Mouse (Mus musculus): ENCODE measurements around the gene Fam180a.
A peak's percentile ranks its signal among the peaks of the same experiment; 100 is the strongest.
"Not testable (repeated sequence)": the region's sequence is repeated elsewhere in the genome, so short reads cannot be mapped to it uniquely, and the experiment has no call there.

Gene Fam180a

DNA sequence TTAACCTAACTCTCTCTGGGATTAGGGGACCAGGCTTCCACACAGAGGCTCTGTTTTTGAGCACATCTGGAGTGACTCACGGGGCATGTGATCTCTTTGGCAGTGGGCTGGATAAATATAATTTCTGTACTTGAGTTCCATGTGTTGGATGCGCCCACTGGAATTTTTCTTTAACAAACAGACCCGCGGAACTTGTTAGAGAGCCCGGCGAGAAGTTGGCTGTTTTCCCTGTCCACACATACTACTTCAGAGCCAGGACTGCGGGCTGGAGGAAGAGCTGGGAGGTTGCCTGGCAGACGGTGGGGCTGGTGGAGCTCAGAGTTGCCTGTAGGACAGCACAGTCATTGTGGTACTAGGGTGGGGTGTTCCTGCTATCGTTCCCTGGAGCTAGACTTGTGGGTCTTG is at the start of gene Fam180a:
Gene Fam180a, minus strand, starts transcription at position 31 of the 405 bp plus-strand sequence.
- peak; percentile 24 for DNase-seq (ENCODE audit: low spot score)

DNA sequence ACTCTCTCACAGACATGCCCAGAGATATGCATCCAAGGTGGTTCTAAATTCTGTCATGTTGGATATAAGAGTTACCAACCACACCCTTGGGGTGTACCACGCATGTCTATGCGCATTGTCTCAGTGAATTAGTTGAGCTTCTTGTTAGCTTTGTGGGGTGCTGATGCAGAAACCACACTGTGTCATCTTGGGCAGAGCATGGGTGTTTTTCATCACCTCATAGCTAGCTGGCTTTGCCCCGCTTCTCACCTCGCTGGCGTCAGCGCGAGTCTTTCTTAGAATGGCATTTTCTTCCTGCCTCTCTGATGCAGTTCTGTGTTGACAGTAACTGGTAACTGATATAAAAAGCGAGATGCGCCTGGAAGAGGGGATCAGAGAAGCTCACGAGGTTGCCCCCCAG is 48.1 kb upstream of the Fam180a start:
- DNase-seq (ENCODE audit: low spot score), result no peak

DNA sequence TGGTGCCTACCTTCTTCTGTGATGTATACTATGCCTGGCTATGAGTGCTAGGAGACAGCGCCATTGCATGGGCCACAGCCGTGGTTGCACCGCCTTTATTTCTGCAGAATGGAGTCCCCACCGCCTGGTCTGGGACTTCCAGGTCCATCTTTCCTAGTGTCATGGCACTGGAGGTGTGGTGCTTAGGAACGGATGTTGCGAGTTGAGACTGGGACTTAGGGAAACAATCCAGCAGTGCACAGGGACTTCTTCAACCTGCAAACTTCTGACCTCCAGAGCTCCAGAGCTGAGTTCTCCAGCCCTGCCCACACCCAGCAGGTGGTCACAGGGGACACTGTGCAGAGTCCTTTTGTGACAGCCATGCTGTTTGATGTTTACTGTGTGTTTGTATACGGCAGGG is 44.4 kb upstream of the Fam180a start:
- DNase-seq (ENCODE audit: low spot score), result no peak

DNA sequence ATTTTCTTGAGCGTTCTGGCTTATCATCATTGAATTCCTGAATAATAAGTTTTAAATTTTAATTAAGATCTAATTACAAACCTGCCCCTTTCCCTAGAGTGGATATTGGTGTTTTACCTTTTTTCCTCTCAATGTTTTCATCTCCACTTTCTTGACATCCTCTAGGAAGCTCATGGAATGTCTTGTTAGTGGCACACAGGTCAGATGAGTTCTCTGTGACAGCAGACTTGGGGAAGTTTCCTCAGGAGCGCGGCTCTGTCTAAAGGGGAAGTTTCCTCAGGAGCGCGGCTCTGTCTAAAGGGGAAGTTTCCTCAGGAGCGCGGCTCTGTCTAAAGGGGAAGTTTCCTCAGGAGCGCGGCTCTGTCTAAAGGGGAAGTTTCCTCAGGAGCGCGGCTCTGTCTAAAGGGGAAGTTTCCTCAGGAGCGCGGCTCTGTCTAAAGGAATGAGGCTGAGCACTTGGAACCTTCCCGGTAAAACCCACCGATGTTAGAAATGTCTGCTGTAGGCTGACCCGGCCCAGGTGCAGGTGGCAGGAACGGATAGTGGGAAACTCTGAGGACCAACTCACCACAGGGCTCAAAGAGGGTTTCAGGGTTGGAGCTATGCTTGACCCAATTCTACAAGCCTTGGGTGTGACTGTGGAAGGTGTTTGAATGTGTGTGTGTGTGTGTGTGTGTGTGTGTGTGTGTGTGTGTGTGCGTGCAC is 43.8 kb upstream of the Fam180a start:
- not testable (repeated sequence) for DNase-seq (ENCODE audit: low spot score)

DNA sequence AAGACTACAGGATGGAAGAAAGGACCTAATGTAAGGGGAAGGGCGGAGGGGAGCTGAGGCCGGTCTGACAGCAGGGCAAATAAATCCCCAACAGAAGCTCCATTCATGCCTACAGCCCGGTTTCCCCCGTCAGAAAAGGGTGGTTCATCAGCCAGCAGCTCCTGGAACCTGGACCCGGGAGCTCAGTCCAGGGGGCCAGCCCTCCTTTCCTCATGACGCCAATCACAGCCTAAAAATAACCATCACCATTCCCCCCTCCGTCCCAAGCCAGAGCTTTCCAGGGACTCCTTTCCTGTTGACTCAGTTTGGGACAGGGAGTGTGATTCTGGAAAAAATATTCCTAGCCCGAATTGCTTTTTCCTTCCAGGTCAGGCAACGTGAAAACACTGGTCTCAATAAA is 36.7 kb upstream of the Fam180a start:
- no peak for DNase-seq (ENCODE audit: low spot score)

DNA sequence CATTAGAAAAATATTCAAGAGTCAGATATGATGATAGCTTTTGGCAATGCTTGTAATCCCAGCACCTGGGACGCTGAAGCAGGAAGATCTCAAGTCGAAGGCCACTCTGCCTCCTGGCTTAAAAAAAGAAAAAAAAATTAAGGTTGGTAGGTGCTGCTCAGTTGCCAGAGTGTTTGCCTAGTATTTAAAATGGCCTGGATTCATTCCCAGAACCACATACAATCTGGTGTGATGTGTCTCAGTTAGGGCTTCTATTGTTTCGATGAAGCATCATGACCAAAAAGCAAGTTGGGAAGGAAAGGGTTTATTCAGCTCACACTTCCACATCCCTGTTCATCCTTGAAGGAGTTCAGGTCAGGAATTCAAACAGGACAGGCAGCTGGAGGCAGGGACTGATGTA is 29.4 kb upstream of the Fam180a start:
- no peak for DNase-seq (ENCODE audit: low spot score)

DNA sequence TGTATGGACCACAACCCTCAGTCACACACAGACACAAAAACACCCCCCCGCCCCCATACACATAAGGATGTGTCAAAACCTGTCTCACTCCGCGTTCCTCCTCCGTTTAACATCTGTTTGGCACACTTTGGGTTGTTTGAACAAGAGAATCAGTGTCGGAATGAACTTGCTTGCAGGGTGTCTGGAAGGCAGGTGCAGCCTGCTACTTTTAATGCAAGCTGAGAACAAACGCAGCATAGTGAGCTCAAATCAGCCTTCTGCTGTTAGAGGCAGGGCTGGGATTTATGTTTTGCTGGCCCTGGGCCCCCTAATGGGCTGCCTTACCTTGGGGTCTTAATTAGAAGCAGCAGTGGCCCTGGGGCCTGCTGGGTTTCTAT is 28.7 kb upstream of the Fam180a start:
- DNase-seq (ENCODE audit: low spot score), result no peak

DNA sequence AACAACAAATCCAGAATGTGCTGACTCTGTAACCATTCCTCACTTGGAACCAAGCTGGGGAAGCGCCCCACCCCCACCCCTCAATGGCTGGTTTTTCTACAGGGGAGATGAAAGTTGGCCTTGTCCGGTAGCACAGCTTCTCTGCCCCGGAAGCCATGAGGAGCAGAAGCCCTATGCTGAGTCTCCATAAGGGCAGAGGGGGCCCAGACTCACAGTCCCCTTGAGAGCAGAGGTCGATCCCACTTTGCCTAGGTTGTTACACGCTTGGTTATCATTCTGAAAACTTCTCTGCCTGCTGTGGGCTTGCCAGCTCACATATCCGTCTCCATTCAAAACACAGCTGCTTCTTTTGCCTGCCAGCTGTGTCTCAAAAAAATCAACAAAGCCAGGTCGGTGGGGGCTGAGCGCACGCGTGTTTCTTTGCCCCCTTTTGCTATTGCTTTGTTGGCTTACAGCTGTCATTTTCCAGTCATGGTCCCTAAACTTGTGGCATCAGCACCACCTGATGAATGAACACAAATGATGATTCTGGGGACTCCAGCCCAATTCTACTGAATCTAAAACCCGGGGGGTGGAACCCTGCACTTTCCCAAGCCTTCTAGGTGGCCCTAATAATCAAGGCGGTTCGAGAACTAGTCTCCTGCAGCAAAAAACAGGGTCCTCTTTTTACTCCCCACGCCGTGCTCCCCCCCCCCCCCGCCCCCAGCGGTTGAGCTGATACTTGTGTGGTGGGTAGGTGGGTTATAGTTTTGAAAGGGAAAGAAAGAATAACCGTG is 28.1 kb upstream of the Fam180a start:
- no peak for DNase-seq (ENCODE audit: low spot score)

DNA sequence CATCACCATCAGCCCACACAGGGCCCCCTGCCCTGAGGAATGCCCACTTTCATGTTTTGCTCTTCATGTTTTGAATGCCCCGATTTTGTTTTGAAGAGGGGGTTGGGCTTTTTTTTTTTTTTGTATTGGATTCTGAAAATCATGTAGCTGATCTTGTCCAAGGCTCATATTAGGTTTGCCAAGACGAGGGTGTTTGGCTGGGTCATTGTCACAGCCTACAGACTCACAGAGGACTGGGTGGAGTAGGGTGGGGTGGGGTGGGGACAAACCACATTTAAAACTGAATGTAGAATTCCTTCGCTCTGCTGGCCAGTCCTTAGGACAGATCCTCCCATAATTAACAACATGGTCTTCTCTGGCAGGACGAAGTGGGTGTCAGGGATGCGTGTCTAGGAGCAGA is 27.5 kb upstream of the Fam180a start:
- DNase-seq (ENCODE audit: low spot score), result no peak

DNA sequence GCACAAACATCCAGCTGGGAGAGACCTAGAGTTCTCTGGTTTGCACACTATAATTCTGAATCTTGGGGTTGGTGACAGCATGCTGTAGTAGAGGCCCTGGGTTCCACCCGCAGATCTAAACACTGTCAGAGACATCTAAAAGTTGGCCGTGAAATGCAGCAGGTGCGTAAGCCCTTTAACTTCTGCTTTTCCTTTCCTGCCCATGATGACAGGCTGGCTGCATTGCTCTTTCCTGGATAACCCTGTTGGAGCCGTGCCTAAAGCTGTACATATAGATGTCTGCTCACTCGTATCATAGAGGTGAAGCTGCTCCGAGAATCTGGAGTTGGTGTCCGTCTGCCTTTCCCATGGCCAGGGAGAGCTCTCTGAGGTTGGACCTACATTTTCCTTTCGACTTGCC is 26.9 kb upstream of the Fam180a start:
- DNase-seq (ENCODE audit: low spot score), result no peak

DNA sequence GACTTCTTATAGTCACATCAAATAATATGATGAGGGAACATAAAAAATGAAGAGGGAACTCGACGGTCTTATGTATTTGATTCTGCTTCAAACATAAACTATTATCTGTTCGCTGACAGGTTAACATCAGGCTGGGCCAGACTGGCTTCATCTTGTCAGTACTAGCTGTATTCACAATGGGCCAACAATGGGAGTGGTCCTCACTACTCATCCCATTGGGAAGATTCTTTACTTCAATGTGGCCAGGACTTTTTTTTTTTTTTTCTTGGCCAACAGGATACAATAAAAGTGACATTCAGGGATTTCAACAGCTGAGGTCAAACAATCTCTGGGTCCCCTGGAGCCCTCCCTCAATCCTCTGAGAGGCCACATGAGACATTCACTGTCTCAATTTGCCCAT is 25.9 kb upstream of the Fam180a start:
- no peak for DNase-seq (ENCODE audit: low spot score)

DNA sequence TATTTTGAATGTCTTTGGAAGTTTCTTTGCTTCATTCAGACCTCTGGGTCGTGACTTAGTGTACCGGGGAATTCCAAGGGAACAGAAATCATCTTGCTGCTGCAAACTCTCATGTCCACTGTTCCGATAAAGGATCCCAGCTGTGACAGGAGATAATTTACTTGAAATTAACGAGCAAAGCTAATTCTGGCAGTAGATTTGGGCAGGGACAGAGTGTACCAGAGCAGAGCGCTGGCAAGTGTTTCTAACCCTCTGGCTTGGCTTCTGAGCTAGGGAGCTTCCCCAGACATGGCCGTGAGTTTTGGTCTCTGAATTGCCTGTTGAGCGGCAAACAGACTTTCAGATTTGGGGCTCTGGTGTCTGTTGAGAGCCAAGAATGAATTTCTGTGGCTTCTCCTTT is 23.8 kb upstream of the Fam180a start:
- peak; percentile 17 for DNase-seq (ENCODE audit: low spot score)

DNA sequence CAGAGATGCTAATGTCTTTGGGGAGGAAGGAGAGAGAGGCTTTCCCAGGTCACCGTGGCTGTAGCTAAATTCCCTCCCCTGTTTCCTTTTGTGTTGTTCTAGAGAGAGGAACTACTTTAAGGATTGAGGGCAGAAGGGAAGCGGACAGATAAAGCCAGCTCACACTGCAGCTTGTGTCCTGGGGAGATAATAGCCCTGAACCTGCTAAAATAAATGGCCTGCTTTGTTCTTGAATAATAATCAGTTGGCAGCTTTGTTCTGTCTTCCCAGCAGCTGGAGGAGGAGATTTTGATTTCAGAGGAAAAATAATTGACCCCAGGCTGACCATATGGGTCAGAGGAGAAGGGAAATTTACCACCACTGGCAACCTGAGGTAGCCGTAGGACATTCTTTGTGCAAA is 12.7 kb upstream of the Fam180a start:
- no peak for DNase-seq (ENCODE audit: low spot score)

DNA sequence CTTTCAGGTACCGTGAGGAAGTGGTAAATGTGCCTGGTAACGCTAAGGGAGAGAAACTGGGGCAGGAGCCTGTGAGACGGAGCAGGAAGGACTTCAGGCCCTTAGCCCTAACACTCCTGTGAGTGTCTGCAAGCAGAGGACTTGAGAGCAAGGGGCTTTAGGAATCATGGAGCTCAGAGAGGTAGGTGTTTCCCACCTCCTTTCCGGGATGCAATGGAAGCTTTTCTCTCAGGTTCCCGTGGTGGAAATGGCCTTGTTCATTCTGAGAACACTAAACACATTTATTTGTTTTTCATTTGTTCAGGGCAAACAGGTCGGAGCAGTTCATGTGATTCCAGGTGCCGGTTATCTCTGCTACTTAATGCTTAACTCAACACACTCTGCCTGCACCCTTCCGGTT is 11.9 kb upstream of the Fam180a start:
- DNase-seq (ENCODE audit: low spot score), result no peak

DNA sequence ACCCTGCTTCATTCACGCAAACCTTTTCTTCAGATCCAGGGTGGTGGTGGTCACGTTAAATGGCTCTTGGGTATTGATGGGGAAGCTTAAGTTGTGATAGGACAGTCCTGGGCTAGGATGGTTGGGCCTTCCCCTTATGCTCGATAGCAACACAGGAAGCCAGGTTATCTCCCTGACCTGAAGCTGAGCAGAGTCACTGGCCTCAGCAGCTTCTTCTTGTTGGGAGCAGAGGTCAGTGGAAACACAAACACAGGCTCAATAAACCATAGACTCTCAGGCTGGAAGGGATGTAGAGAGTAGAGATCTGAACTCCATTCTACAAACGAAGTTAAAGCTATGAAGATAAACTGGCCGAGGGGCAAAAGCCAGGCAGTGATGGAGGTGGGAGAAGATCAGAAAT is 9.5 kb upstream of the Fam180a start:
- DNase-seq (ENCODE audit: low spot score), result no peak

DNA sequence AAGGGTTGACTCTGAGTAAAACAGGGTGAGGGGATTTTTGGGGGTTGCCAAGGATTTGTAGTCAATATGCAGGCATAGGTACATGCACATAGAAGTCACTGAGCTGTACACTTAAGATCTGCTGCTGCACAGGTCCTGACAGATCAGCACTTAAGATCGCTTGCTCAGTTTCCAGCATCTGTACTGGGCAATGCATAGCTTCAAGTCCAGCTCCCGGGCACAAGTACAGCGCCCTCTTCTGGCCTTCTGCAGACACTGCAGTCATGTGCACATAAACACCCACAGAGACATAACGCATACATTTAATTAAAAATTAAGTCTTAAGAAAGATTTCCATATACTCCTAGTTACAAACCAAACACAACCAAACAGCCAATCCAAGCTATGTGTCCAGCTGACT is 8.3 kb upstream of the Fam180a start:
- no peak for DNase-seq (ENCODE audit: low spot score)

DNA sequence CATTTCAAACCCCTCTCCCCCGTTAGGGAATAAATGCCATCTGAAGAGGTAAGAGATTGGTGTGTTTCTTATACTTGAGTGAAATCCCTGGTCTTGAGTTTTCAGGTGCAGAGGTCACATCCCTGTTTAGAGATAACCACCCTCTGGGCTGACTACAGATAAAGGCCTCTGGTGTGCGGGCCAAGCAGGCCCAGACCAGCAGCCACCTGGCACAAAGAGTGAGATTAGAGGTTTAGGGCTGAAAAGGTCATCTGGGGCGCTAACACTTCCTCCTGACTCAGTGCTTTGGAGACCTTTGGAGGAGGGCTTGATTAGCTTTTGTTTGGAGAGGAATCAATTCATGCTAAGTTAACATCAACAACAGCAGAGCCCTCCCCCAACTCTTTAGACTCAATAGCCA is 7.7 kb upstream of the Fam180a start:
- no peak for DNase-seq (ENCODE audit: low spot score)

DNA sequence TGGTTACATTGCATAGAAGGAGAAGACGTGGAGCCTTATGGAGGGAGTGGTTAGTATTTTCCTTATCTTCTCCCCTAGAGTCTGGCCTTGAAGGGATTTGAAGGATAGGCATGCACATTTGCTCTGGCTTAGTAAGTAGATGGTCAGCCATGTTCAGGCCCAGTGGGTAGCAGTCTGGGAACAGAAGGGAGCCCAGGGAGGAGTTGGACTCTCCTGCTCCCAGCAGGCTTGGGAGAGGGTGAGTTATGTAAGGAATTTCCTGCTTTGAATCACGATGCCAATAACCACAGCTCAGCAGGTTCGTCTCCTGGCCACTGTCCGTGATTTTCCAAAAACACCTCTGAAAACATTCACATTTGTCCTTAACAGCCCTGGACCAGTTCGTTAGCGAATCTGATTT is 4.9 kb upstream of the Fam180a start:
- no peak for DNase-seq (ENCODE audit: low spot score)

DNA sequence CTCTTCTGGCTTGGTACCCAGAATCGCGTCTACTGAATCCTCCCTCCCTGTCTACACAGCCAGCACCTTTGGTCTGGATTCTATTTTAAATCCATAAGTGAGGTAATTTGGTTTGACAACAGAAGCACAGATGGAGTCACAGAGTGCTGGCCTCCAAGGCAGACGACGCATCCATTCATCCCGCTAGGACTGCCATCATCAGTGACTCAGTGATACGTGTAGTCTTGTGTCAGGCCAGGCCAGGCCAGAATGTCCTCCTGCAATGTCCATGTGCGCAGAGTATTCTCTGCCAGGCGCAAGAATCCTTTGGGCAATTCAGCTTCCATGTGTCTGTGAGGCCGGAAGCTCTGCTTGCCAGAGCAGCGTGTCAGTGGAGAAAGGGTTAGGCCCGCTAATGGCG is 4.0 kb upstream of the Fam180a start:
- no peak for DNase-seq (ENCODE audit: low spot score)

DNA sequence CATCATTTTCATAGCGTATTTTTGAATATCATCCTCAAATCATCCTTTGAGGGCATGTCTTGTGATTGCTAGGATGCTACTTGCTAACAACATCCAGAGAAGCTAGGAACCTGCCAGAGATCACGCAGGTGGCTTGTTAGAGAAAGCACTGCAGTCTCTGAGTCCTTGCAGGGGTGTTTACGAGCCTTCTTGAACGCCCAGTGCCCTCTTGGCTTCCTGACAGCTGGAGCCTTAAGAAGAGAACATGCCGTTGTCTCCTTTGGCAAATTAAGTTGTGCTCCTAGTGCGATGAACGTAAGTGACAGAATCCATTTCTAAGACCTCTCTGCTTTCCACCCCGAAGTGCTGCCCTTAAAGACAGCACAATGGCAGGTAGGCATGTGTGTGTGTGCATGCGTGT is 1.6 kb downstream of the Fam180a start:
- no peak for DNase-seq (ENCODE audit: low spot score)

DNA sequence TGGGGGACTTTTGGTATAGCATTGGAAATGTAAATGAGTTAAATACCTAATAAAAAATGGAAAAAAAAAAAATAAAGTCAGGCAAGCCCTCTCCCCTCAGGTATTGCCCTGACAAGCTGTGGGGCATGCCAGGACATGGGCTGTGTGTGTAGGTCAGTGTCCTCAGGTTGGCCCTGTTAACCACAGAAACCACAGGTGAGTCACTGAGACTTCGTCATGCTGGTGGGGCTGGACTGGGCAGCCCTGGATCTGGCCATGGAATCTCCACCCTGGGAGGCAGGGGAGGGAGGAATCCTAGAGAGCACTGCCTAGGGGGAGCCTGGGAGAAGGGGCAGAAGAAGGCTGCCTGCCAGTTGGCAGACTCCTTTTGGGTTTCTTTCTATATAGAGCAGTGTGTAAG is 2.9 kb downstream of the Fam180a start:
- no peak for DNase-seq (ENCODE audit: low spot score)

DNA sequence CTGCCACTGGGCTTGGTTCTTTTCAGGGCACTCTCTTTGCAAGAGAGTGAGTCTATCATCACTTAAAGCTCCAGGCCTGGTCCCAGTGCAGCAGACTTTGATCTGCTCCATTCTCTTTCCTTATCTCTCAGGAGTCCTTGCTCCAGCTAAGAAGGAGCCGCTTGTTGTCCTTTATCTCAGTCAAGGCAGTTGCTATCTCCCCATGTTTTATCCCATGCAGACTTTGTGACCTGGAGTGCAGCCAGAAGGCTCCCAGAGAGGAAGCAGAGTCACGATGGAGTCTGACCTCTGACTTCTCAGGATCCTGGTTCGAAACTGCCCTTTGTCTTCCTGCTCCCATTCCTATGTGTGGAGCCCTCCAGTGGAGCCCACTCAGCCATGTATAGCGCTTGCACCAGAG is 4.8 kb downstream of the Fam180a start:
- no peak for DNase-seq (ENCODE audit: low spot score)

DNA sequence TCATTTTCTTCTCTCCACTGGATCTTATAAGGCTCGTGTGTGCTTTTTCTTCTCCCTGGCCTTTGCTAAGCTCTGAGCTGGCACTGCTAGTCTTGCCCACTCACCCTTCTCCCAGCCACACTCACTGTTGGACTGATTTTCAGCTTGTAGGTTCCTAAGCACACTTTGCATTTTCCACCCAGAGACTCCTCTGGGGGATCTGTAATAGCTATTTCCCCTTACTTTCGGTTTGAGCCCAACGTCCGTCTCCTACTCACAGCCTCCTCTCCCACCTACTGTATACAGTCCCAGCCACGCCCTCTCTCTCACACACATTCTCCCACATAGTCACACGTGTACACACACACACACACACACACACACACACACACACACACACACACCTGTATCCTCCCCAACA is 6.1 kb downstream of the Fam180a start:
- DNase-seq (ENCODE audit: low spot score), result peak; percentile 12

DNA sequence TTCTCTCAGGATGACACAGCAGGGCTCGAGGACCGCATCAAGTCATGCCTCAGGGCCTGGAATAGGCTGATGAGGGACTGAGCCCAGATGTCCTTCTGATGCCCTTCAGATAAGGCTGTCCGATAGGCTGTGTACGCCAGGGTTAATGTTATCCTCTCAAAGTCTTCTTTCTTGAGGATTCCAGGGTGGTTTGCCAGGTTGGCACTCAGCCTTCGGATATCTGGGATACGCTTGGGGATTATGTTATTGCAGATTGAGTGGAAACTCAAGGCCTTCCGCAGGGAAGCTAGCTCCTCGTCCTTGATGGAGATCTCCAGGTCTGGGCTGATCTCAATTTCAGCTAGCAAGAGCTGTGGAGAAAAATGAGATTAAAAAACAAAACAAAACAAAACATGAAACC is 12.4 kb downstream of the Fam180a start:
- DNase-seq (ENCODE audit: low spot score), result no peak

Data from MN1 (cell line).